Mouse (Mus musculus) megakaryocyte, adult 5-6 weeks (primary cell): ENCODE results near the gene Gcm1. TPM values are rescaled to one million over a fixed set of nuclear protein-coding genes. Genes with fewer than 3 reads are reported as not detected.

ENCODE experiments used
- ATAC-seq: 2 replicates; pipeline ENCODE4 v1.8.0; 2016; ENCODE audit warnings: mild to moderate bottlenecking, inconsistent platforms; ENCODE audit not compliant: poor library complexity, severe bottlenecking
- total RNA-seq, 2 experiments: library from RNA; stranded (forward) in 1 of 2; stranded (reverse) in 1 of 2; fragments of 153-499, 151-499 nt in 1 of 2; fragments of 221-1000, 200-1000 nt in 1 of 2; gene quantifications; 2 replicates each; pipeline versions ENCODE4 v1.2.3 to v1.2.4; 2015 to 2017

Gene Gcm1
- not detected in 2 replicates for total RNA-seq (2015)
- total RNA-seq (2017): not detected in 2 replicates

DNA sequence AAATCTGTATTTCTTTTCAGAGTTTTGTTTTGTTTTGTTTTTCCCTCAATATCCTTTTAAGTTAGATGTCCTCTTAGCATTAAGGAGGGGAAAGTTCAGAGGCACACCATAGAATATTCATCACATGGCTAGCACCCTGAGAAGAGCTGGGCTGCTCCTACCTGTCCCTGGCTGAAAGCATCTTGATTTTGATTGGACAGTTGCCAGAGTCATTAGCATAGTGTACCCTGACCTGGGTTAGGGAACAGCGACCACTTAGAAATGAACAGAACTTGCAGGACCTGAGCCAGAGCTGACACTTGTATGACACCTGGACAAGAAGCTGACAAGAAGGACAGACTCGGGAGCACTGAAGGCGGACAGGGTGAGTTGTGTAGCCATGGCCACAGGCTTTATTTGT, at the start of gene Gcm1:
Gene Gcm1 (plus strand): TSS at position 248 of the 400 bp plus-strand sequence.
- ATAC-seq: no peak

DNA sequence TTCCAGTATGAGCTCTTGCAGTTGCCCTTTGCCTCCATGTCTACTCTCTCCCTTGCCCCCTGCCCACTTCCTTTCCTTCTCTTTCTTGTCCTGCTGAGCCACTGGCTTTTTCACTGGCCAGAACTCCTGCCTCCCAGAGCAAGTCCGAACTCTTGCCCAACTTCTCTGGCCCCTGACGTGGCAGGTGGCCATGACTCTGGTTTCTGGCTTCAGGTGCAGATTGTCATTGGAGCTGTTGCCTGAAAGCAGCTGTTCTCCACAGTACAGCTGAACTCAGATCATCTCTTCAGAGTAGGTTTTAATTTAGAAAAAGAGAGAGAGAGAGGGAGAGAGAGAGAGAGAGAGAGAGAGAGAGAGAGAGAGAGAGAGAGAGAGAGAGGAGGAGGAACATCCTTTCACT, 48.4 kb upstream of the Gcm1 start:
- no peak for ATAC-seq

DNA sequence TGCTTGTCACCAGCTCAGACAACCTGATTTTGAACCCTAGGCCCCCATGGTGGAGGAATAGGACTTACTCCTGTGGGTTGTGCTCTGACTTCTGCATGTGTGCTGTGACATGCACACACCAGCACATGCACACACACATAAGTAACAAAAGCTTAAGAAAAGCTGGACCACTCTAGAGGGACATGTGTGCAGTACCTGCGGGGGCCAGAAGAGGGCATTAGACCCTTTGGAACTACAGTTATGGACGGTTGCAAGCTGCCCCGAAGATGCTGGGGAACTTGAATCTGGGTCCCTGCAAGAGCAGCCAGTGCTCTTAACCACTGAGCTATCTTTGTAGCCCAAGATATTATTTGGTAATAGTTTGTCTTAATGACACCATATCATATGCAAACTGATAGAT, 46.2 kb upstream of the Gcm1 start:
- peak; percentile 74 for ATAC-seq

DNA sequence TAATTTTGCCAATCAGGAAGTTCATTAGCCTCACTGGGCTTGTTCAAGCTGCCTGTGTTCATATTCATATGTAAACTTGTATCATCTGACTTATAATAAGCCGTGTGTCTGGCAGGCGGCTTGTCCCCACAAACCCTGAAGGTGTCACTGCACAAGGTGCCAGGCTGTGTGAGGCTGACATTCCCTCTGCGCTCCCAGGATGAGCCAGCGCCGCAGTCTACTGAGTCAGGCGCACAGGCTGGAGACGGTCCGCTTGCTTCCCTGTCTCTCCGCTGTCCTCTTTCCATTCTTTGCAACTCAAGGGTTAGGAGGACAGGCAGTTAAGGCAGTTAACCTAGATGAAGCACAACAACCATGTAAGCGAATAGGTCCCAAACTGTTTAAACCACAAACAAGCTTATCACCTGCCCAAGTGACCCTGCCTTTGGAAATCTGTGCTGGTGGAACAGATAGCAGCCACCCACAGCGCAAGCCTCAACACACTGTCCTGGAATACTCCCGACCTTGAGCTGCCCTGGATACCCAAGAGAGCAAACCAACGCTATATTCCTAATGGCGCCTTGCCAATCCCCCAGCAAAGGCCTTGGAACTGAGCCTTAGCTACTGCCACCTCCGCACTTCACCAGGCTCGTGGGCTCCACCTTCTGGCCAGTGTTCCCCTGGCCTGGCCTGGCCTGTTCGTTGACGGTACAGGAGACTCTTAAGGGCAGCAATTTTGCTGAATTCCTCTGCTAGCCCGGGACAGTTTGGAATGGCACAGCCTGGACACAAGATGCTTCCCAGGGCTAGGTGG, 45.3 kb upstream of the Gcm1 start:
- ATAC-seq: peak; percentile 81

DNA sequence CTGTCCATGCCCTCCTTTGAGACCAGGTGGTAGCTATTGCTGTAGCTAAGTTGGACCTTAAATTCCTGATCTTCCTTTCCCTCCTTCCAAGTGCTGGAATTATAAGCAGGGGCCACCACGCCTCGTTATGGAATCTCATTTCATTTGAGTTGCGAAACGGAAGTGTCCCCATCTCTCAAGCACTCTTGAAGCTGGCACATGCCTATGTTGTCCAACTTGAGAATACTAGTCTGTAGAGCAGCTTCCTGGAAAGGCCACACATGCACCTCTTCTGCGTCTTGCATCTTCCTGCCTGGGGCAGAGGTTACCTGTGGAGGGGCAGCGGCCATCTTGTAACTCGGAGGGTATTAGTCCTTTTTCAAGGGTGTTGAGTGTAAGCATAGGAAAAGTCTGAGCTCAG, 42.3 kb upstream of the Gcm1 start:
- no peak for ATAC-seq

DNA sequence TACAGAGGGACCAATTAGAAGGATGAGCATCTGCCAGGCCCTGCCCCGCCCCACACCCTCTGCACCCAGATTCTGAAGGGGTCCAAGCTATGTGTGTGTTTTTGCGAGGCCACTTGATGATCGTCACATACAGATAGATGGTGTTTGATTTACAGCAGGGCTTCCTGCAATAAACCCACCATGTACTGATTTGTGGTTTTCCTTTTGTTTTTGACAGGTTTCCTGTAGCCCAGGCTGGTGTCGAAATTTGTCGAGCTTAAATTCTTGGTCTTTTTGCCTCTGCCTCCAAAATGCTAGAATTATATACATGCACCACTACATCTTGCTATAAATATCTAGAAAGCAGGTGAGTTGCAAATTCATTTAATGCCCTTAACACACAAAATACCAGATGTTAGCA, 41.5 kb upstream of the Gcm1 start:
- ATAC-seq: no peak

DNA sequence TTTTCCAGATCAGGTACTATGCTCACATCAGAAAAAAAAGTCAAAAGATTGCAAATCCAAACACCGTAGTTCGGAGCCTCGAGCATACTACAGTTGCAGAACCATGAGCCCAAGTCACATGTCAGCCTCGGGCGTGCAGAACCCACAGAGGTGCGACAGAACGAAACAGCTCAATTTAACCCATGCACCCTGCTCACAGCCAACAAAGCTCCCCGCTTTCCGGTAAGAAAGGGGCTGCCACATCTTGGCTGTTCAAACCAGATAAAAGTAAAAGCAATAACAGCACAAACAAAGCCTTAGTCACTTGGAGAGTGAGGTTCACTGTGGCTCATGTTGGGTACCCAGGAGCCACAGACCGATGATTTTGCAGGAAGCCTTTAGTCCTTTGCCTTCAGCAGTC, 41.0 kb upstream of the Gcm1 start:
- peak; percentile 41 for ATAC-seq

DNA sequence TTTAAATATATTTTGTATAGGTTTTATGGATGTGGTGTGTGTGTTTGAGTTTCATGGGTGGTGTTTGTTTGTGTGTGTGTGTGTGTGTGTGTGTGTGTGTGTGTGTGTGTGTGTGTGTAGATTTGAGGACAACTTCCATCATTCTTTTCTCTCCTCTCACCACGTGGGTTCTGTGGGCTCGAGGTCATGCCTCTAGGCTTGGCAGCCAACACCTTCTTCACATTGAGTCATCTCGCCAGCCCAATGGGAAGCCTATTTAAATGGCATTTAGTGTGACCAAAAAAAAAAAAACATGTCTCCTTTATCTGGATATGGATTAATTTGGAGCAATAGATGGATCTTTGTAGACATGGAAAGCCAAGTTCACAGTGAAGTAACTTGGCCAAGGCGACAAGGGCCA, 39.7 kb upstream of the Gcm1 start:
- no peak for ATAC-seq

DNA sequence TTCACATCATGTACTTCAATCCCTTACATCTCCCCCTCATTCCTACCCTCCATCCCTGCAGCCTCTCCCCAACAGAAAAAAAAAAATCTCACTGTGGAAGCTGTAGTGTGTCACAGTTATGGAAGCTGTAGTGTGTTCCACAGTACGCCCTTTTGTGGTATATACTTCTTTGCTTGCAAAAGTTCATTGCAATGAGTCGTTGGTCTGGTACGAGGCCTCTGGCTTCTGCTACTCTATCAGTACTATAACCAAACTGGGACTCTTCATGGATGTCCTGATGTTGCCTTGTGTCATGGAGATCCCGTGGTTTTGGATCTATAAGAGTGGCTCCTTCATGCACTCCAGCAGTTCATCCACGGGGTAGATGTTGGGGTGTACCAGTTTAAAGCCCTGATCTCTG, 39.0 kb upstream of the Gcm1 start:
- ATAC-seq: no peak

DNA sequence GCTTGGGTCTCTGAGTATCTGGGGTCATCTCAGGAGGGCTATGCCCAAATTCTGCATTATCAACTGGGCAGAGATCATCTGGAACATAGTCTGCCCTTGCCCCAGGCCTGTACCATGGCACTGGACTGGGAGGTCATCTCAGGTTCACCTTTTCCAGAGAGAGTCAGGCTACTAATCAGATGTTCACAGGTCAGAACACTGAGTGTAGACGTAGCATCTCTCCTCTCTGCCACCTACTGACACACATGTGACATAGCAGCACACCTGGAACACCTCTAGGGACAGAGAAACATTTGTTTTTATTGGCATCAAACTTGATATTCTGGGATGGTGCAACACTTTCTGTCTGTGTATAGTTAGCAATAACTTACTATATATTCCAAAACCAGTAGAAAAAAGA, 37.9 kb upstream of the Gcm1 start:
- no peak for ATAC-seq

DNA sequence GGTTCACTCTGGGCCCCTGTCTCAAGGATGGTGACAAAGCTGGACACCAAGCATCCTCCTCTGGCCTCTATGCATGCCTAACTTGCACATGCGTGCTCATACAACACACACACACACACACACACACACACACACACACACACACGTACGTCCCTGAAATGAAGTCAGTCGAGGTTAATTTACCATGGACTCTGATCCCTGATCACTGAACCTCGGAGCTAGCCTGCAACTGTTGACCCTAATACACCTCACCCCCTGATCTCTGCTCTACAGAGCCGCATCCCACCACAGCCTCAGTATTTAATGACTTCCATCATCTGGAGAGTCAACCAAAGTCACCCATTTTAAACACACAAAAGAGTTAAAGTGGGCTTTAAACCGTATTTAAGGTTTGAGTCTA, 35.9 kb upstream of the Gcm1 start:
- no peak for ATAC-seq

DNA sequence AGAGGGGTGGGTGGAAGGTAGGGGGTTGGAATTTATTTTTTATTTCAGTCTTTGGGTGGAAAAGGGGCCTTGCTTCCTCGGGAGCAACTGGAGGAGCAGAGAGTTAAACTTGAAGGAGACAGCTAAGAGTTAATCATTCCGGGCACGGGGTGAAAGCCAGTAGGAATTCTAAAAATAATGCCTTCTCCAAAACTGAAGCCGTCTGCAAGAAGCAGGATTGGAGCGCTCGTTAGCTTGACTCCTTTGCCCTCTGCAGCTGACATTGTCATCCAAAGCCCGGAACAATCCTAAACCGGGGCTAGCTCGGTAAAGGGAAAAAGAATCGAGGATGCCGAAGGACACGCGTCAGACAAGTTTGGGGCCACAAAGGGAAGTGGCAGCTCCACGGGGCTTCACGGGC, 35.4 kb upstream of the Gcm1 start:
- ATAC-seq: no peak

DNA sequence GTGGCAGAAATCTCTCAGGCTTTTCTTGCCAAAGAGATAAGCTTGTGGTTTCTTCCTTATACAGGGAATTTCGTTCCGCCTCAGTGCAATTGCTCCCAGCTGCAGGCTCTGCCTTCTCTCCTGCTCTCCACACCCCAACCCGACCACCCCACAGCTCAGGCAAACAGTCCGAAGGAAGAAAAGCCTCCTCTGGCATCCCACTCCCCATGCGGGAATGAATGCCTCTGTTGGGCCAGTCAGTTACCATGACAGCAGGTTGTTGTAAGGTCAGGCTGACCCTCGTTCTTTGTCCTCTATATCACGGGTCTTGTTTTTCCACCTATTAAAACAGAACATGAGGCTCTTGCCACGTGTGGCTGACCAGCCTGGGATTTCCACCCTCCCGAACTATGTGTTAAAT, 30.5 kb upstream of the Gcm1 start:
- ATAC-seq: no peak

DNA sequence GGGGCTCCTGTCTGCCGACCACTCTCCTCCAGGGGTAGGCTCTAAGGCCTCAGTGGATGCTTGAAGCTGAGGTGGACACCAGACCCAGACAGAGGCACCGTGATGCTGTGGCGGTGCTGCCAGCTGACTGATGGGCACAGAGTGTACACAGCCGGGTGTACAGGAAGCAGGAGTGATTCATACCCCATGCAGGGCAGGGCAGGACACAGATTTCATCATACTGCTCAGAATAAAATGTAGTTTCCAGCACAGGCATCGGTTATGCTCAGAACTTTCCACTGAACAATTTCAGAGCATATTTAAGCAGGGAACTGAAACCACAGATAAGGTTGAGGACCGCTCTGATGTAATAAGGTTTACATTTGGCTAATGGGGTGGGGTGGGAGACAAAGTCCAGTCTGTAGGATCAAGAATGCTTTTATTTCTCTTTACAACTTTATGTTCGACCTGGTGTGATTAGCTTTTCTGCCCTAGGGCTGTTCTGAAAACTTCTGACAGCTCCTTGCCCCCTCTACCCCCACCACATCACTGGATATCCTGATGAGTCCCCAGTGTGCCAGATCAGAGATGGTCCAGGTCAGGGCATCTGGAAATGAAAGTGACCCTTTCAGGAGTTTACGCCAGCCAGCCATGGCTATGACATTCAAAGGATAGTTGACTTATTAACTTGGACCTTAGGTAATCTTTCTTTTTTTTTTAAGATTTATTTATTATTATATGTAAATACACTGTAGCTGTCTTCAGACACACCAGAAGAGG, 29.4 kb upstream of the Gcm1 start:
- peak; percentile 89 for ATAC-seq

DNA sequence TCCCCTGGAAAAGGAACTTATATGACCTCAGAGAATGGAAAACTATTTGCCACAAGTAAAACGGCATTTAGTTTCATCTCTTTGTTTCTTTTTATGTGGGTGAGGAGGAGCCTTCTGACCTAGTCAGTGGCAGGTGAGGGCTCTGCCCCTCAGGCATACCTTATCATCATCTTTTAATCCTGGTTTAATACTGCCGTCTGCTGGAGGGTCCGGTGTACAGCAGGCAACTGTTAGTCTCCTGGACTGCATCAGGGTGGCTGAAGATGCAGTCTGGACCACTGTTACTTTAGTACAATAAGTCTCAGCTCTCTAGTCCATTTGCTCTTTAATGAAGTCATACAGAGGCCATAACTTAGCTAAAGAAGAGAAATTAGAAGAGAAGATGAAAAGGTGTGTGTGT, 26.9 kb upstream of the Gcm1 start:
- ATAC-seq: 0 out of 2 replicates have a peak, but pooled peaks have one; percentile 47

DNA sequence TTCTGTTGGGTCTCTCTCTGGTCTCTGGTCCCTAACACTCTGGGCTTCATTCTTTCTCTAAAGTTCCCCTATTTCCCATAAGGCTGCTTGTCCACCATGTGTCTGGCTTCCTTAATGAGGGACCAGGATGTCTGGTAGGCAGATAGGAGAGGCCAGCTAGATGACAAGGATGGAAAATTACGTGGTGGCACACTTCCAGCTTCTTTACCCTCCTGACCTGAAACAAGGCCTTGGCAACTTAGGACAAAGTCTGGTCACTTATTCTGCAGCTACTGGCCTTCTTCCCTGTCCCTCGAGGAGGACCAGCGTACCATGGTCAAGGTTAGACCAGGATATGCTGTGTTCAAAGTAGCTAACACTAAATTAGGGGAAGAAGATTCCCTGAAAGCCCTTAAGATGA, 24.6 kb upstream of the Gcm1 start:
- no peak for ATAC-seq

DNA sequence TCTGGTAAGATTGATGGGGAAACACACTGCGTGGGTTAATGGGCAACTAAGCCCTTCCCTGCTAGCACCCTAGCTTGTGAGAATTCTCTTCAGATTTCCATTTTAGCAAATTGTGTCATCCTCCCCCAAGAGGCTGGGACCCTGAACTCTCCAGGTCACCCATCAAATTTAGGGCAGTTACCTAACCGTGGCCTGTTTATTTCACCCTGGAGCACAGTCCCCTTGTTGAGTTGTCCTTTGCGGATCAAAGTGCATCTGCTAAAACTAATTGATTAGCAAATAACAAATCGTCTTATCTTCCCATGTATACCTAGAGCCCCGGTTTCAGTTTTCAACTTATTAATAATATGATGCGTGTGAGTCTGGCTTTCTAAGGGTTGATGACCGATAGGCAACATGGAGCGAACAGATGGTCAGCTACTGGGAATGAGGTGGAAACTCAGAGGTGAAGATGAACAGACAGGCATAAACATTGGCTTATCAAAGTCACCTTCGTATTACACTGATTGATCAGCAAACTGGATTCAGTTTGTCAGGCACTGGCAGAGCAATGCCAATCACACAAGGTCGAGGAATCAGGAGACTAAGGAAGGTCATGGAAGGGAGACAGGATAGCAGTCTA, 20.8 kb upstream of the Gcm1 start:
- ATAC-seq: no peak

DNA sequence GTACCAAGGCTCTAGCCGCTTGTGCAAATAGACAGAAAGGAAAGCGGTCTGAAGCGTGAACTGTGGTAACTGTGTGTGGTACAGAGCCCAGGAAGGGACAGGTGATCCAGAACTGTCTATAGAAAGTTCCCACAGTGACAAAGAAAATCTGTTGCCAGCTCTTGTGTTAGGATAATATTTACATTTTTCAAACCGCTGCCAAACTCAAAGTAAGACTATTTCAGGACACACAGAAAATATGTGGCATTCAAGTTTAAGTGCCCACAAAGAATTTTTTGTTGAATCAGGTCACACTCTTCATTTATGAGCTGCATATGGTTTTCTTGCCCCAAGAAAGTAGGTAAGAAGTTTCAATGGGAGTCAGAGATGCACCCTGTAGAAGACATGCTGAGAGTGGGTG, 18.8 kb upstream of the Gcm1 start:
- ATAC-seq: no peak

DNA sequence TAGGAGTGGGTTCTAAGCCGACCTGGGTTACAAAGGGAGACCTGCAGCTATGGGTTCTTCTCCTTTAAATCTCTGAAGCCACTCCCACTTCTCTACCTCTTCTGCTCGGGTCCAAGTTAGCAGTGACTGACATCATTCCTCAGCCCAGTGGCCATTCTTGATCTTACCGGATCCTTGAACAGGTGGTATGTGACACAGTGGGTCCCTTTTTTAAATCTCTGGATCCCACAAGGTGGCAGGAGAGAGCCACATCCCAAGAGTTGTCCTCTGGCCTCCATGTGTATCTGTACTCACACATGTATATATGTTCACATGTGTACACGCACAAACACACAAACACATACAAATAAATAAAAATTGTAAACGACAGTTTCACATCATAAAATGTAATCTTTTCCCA, 16.4 kb upstream of the Gcm1 start:
- no peak for ATAC-seq

DNA sequence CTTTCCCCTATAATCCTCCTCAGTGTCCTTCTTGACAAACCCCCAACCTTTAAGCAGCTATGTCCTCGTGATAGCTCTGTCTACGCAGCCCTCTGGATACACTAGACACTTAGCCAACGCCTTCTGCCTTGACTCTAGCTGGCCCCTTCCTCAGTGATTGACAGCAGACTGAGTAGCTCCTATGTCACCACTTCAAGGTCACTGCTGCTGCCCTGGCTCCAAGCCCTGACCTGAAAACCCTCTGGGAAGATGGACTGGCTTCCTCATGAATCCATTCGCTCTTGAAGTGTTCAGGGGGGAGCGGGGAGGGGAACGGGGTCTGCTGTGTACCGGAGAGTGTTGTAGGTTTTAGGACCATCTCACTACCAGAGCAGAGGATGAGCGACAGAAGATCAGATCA, 15.9 kb upstream of the Gcm1 start:
- no peak for ATAC-seq

DNA sequence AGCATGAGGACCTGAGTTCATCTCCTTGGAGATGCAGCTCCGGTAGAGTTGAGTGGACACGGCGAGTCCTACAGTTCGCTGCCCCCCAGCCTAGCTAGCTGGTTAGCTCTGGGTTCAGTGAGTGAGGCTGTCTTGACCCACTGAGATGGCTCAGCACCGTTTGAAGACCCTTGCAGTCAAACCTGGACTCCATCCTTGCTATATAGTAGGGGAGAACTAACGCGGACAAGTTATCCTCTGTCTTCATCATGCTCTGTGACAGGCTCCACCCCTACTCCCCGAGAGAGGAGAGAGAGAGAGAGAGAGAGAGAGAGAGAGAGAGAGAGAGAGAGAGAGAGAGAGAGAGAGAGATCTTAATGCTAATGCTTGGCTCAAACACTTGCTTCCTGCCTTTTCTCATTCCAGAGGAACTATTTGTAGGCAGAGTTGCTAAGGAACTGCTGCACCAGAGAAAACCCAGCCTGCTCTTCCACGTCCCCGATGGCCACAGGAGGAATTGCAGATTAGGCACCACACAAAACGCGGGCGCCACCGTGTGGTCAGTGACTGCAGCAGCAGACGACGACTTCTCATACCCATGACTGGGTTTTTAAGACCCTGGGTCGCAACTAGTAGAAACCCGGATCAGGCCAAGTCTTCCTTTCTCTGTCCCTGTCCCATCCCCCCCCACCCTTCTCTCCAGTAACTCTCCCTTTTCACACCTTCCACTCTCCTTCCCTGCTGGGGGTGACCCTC, 12.8 kb upstream of the Gcm1 start:
- peak; percentile 100 for ATAC-seq
